Mouse (Mus musculus): ENCODE data around the gene Cherp. TPM values are rescaled to one million over a fixed set of nuclear protein-coding genes. Genes with fewer than 3 reads are reported as not detected.

Cherp gene
- total RNA-seq, 1 experiment from 2014 or later: 49.6 TPM

GRCm38 (mm10) chr8:72418073-72418472, 57.0 kb downstream of the Cherp start:
- DNase-seq: no peak

- peak; percentile 39 for DNase-seq
These were observed 59.8 kb downstream of the Cherp start for GRCm38 (mm10) chr8:72415252-72415651.

- no peak for DNase-seq
These were observed 61.2 kb downstream of the Cherp start for GRCm38 (mm10) chr8:72413839-72414238.

Small RNAs within 50 kb of the gene (microRNA-seq; reads per million reads assigned to microRNA genes)
- 0.38 to 0.43 reads per million in 2 experiments for gene Mir7068

Other genes with a start within 250 kb of the Cherp start
- gene Ap1m1, start 235.2 kb downstream of the Cherp start, total RNA-seq (2021): 68.1 and 79.4 TPM in 2 replicates
- gene Gm10282, start 170.0 kb downstream of the Cherp start, total RNA-seq (2021): 16.0 and 16.8 TPM in 2 replicates
- gene Klf2, start 156.2 kb downstream of the Cherp start, total RNA-seq (2021): 73.8 and 95.6 TPM in 2 replicates
- 49.9 and 53.9 TPM in 2 replicates for gene Eps15l1, start 53.8 kb downstream of the Cherp start, total RNA-seq (2021)
- 3.1 and 4.5 TPM in 2 replicates for gene Calr3, start 31.4 kb downstream of the Cherp start, total RNA-seq (2021)
- gene 1700030K09Rik, start 31.3 kb downstream of the Cherp start, total RNA-seq (2021): 8.5 and 9.1 TPM in 2 replicates
- 33.6 and 34.9 TPM in 2 replicates for gene Slc35e1, start 17.4 kb upstream of the Cherp start, total RNA-seq (2021)
- 9.5 and 10.0 TPM in 2 replicates for gene Med26, start 73.0 kb upstream of the Cherp start, total RNA-seq (2021)
- gene Smim7, start 95.9 kb upstream of the Cherp start, total RNA-seq (2021): 79.7 and 95.5 TPM in 2 replicates
- gene Tmem38a, start 96.8 kb upstream of the Cherp start, total RNA-seq (2021): 9.3 and 10.5 TPM in 2 replicates
- gene Nwd1, start 171.5 kb upstream of the Cherp start, total RNA-seq (2021): 0.41 and 0.60 TPM in 2 replicates
- gene Sin3b, start 248.1 kb upstream of the Cherp start, total RNA-seq (2021): 190 and 198 TPM in 2 replicates